Mouse (Mus musculus) large intestine, adult 2 months (tissue): ENCODE results near the gene Ildr1. TPM values are rescaled to one million over a fixed set of nuclear protein-coding genes. Genes with fewer than 3 reads are reported as not detected.

Source experiments
- DNase-seq: peaks from one replicate; pipeline ENCODE4 v3.0.0-alpha.2; 2012; ENCODE audit warnings: low read depth, low spot score
- WGBS: fragments of 180-500 bp; shearing (Covaris S2); methylation state at CpG from one replicate; pipeline ENCODE4 v1.1.7; 2018; 5-methylcytosine and 5-hydroxymethylcytosine counted together
- polyA plus RNA-seq: library from polyadenylated mRNA; depleted of rRNA; stranded (reverse); fragments of >200 nt; gene quantifications from 2 replicates; pipeline ENCODE4 v1.2.3, GENCODE M21; 2012; rRNA removed

Gene Ildr1
- polyA plus RNA-seq, 1 experiment = 7.4 TPM

GRCm38 (mm10) chr16:36747767-36748166, 54.0 kb downstream of the Ildr1 start:
- no peak for DNase-seq
- 63% methylated on average over 2 of the region's 2 CpGs for WGBS

- 85% methylated on average over 3 of the region's 3 CpGs for whole genome bisulfite sequencing
- no peak for DNase-seq
These were observed 58.2 kb downstream of the Ildr1 start for GRCm38 (mm10) chr16:36751979-36752378.

- WGBS = 74% methylated on average over 10 of the region's 13 CpGs
- no peak for DNase-seq
These were observed 76.5 kb downstream of the Ildr1 start for GRCm38 (mm10) chr16:36770191-36770771.

- WGBS = 34% methylated on average over 4 of the region's 4 CpGs
- DNase-seq = no peak
These were observed 77.1 kb downstream of the Ildr1 start for GRCm38 (mm10) chr16:36770830-36771229.

- 80% methylated on average over 2 of the region's 2 CpGs for WGBS
- DNase-seq = no peak
These were observed 77.5 kb downstream of the Ildr1 start for GRCm38 (mm10) chr16:36771244-36771643.

GRCm38 (mm10) chr16:36771703-36772102, 77.9 kb downstream of the Ildr1 start:
- 92% methylated on average over 3 of the region's 3 CpGs for WGBS
- no peak for DNase-seq

- DNase-seq = no peak
- WGBS = 43% methylated on average over 5 of the region's 5 CpGs
These were observed 79.2 kb downstream of the Ildr1 start for GRCm38 (mm10) chr16:36772996-36773395.

GRCm38 (mm10) chr16:36775658-36776057, 81.9 kb downstream of the Ildr1 start:
- no peak for DNase-seq
- 73% methylated on average over 6 of the region's 6 CpGs for WGBS

Other genes with a start within 250 kb of the Ildr1 start
- gene Stfa3, start 238.6 kb upstream of the Ildr1 start, polyA plus RNA-seq = not detected in 2 replicates
- 0.03 and 0.04 TPM in 2 replicates for gene Casr, start 131.8 kb upstream of the Ildr1 start, polyA plus RNA-seq
- gene Cd86, start 27.9 kb upstream of the Ildr1 start, polyA plus RNA-seq = 1.7 and 2.5 TPM in 2 replicates
- gene Slc15a2, start 91.0 kb downstream of the Ildr1 start, polyA plus RNA-seq = 0.62 and 2.4 TPM in 2 replicates
- 1.1 and 1.2 TPM in 2 replicates for gene Iqcb1, start 134.4 kb downstream of the Ildr1 start, polyA plus RNA-seq
- gene Eaf2, start 181.0 kb downstream of the Ildr1 start, polyA plus RNA-seq = 2.1 and 4.7 TPM in 2 replicates
- 57.5 and 62.7 TPM in 2 replicates for gene Golgb1, start 181.2 kb downstream of the Ildr1 start, polyA plus RNA-seq
- 16.0 and 19.3 TPM in 2 replicates for gene Hcls1, start 241.0 kb downstream of the Ildr1 start, polyA plus RNA-seq